Mouse (Mus musculus): ENCODE data around the gene Tti1. TPM values are rescaled to one million over a fixed set of nuclear protein-coding genes. Genes with fewer than 3 reads are reported as not detected.

Tti1 gene
- polyA plus RNA-seq, 1 experiment: 14.2 TPM

DNA sequence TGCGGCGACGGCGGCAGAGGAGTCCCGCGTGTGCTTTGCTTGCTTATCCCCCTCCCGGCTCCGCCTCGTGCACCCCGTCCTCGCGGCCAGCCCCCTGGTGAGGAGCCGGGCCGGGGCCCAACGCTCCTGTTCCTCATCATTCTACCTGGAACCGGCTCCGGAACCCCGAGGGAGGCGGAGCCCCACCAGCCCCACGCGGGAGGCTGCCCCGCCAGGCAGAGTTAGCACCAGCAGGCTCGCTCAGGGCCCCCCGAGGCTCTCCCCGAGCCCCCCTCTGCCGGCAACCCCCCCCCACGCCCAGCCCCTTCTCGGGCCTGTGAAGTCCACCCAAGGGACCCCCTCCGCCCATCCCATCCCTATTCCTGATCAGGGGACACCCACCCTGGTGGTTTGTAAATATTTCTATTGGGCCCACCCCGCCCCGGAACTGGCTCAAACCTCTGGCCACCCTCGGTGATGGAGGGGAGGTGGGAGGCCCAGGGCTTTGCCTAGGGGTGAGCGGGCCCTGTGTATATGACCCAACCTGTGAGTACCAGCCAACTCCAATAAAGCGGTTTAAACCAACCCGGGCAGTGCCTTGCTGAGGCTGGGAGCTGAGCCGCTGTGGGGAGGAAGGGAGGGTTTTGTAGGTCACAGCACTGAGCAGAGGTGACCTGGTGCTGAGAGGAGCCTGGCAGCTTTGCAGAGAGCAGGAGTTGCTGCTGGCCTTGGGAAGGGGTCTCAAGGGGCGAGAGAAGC lies 83.9 kb downstream of the Tti1 start:
- peak overlapping the region; percentile 43 for H3K4me3 ChIP-seq (ENCODE audit: insufficient read depth, low read length)
- H3K27ac ChIP-seq (ENCODE audit: insufficient read depth, low read depth, low read length): no peak overlapping the region
- no peaks in the 10 kb centered on the region for H3K4me1 ChIP-seq (ENCODE audit: control insufficient read depth, insufficient read depth, low read length)
- TF ChIP-seq POLR2A (IDR thresholded peaks at IDR 0.05; ENCODE audit: borderline replicate concordance, low read depth, low read length): no peak
- TF ChIP-seq CTCF (IDR thresholded peaks at IDR 0.05; ENCODE audit: low read depth, low read length): no peak

DNA sequence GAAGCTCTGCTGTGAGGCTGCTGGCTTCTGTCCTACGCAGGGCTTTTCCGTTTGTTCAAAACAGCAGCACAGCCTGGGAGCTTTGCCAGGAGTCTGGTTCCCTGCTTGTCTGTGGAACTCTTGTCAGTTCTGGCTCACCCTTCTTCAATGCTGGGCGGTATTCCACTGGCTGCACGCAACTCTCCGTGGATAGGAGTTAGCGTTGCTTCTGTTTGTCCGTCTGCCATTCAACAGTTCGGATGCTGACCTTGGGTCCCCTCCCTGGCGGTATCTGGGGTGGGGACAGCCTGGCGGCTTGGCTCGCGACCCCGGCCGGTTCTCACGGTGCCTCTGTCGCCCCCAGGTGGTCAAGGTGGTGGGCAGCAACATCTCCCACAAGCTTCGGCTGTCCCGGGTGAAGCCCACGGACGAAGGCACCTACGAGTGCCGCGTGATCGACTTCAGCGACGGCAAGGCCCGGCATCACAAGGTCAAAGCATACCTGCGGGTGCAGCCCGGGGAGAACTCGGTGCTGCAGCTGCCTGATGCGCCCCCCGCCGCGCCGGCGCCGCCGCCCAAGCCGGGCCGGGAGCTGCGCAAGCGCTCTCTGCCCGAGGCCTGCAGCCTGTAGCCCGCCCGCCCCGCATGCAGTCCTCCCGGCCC lies 84.6 kb downstream of the Tti1 start:
- peak; percentile 35; the same call in 1 of the 2 replicates for TF ChIP-seq CTCF (IDR thresholded peaks at IDR 0.05; ENCODE audit: low read depth, low read length)
- TF ChIP-seq POLR2A (IDR thresholded peaks at IDR 0.05; ENCODE audit: borderline replicate concordance, low read depth, low read length): no peak
- Histone ChIP-seq H3K4me1 (ENCODE audit: control insufficient read depth, insufficient read depth, low read length) (no peaks in the 10 kb centered on the region), H3K27ac (ENCODE audit: insufficient read depth, low read depth, low read length) (no peak overlapping the region), H3K4me3 (ENCODE audit: insufficient read depth, low read length) (peak overlapping the region; percentile 43)

DNA sequence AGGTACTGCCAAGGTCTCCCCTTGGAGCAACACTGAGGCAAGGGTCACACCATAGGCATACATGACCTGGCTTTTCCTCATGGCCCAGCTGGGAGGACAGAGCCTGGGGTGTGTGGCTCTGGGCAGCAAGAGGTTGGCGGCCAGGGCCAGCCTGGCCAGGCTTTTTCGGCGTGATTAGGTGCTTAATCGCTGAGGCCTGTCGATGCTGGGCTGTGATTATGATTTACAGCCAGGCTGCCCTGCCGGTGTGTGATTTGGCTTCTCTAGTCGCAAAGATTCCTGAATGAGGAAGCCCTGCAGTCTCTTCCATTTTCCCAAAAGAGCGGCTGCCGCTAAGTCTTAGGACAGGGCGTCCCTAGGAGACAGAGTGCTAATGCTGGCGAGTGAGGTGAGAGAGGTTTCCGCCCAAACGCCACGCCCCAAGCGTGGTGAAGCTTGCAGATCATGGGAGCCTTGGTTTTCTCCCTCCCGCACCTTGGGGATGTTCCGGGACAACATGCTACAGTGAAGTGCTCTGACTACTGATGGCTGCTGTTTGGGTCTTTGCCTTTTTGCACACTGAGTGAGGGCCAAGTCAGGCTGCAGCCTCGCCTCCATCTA lies 87.5 kb downstream of the Tti1 start:
- H3K27ac ChIP-seq (ENCODE audit: insufficient read depth, low read depth, low read length): no peak overlapping the region
- H3K4me3 ChIP-seq (ENCODE audit: insufficient read depth, low read length): no peak overlapping the region
- no peaks in the 10 kb centered on the region for H3K4me1 ChIP-seq (ENCODE audit: control insufficient read depth, insufficient read depth, low read length)
- TF ChIP-seq CTCF (IDR thresholded peaks at IDR 0.05; ENCODE audit: low read depth, low read length) (no peak), POLR2A (IDR thresholded peaks at IDR 0.05; ENCODE audit: borderline replicate concordance, low read depth, low read length) (no peak)

- no peak overlapping the region for H3K4me3 ChIP-seq (ENCODE audit: insufficient read depth, low read length)
- TF ChIP-seq CTCF (IDR thresholded peaks at IDR 0.05; ENCODE audit: low read depth, low read length): no peak
- no peak for TF ChIP-seq POLR2A (IDR thresholded peaks at IDR 0.05; ENCODE audit: borderline replicate concordance, low read depth, low read length)
- no peaks in the 10 kb centered on the region for H3K4me1 ChIP-seq (ENCODE audit: control insufficient read depth, insufficient read depth, low read length)
- no peak overlapping the region for H3K27ac ChIP-seq (ENCODE audit: insufficient read depth, low read depth, low read length)
Observed at GRCm38 (mm10) chr2:157936676-157937075, 91.6 kb downstream of the Tti1 start.

DNA sequence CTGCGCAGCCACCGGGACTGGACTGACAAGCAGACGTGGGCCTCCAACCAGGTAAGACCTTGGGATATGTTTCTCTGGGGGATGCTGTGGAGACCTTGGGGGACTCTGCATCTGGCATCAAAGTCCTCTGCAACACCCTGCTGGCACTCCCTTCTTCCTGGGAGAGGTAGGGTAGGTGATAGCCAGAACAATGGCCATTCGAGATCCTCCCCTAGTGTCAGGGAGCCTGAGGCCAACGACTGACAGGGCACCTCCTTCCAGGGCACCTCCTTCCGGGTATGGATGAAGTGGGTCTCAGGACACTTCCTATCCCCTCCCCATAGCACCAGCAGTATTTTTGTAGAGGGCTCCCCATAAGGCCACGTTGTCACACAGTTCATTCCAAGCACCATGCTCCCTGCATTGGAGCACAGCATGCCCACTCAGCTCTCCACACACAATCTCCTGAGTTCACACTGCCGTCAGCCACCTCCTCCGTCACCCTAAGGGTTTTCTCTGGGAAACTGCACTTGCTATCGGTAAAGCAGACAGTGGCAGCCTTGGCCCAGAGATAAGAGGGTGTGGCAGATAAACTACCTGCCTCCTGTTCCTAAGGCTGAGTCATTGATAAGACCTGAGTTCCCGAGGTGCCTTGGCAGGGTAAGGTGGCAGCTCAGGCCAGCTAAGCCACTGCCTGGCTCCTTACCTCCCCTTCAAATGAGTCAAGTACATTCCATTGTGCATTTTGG lies 92.6 kb downstream of the Tti1 start:
- Histone ChIP-seq H3K27ac (ENCODE audit: insufficient read depth, low read depth, low read length) (no peak overlapping the region), H3K4me1 (ENCODE audit: control insufficient read depth, insufficient read depth, low read length) (no peaks in the 10 kb centered on the region), H3K4me3 (ENCODE audit: insufficient read depth, low read length) (no peak overlapping the region)
- no peak for TF ChIP-seq POLR2A (IDR thresholded peaks at IDR 0.05; ENCODE audit: borderline replicate concordance, low read depth, low read length)
- no peak for TF ChIP-seq CTCF (IDR thresholded peaks at IDR 0.05; ENCODE audit: low read depth, low read length)

GRCm38 (mm10) chr2:157932655-157933054 lies 95.6 kb downstream of the Tti1 start:
- TF ChIP-seq POLR2A (IDR thresholded peaks at IDR 0.05; ENCODE audit: borderline replicate concordance, low read depth, low read length): no peak
- TF ChIP-seq CTCF (IDR thresholded peaks at IDR 0.05; ENCODE audit: low read depth, low read length): no peak
- no peaks in the 10 kb centered on the region for H3K4me1 ChIP-seq (ENCODE audit: control insufficient read depth, insufficient read depth, low read length)
- no peak overlapping the region for H3K27ac ChIP-seq (ENCODE audit: insufficient read depth, low read depth, low read length)
- no peak overlapping the region for H3K4me3 ChIP-seq (ENCODE audit: insufficient read depth, low read length)

Other genes with a start within 250 kb of the Tti1 start
- gene Vstm2l, start 113.8 kb downstream of the Tti1 start, polyA plus RNA-seq (2012; ENCODE audit: insufficient read depth, insufficient read length, missing spikeins): not detected in 2 replicates
- gene Rprd1b, start 64 bp upstream of the Tti1 start, polyA plus RNA-seq (2012; ENCODE audit: insufficient read depth, insufficient read length, missing spikeins): 14.7 and 15.2 TPM in 2 replicates
- 13.2 and 14.6 TPM in 2 replicates for gene Tgm2, start 118.0 kb upstream of the Tti1 start, polyA plus RNA-seq (2012; ENCODE audit: insufficient read depth, insufficient read length, missing spikeins)
- not detected in 2 replicates for gene D630003M21Rik, start 200.8 kb upstream of the Tti1 start, polyA plus RNA-seq (2012; ENCODE audit: insufficient read depth, insufficient read length, missing spikeins)
- not detected in 2 replicates for gene Bpi, start 229.7 kb upstream of the Tti1 start, polyA plus RNA-seq (2012; ENCODE audit: insufficient read depth, insufficient read length, missing spikeins)

Data from bone marrow macrophage, adult 2 months (primary cell).